Mouse (Mus musculus): ENCODE measurements around the gene 9230102O04Rik.

9230102O04Rik gene

DNA sequence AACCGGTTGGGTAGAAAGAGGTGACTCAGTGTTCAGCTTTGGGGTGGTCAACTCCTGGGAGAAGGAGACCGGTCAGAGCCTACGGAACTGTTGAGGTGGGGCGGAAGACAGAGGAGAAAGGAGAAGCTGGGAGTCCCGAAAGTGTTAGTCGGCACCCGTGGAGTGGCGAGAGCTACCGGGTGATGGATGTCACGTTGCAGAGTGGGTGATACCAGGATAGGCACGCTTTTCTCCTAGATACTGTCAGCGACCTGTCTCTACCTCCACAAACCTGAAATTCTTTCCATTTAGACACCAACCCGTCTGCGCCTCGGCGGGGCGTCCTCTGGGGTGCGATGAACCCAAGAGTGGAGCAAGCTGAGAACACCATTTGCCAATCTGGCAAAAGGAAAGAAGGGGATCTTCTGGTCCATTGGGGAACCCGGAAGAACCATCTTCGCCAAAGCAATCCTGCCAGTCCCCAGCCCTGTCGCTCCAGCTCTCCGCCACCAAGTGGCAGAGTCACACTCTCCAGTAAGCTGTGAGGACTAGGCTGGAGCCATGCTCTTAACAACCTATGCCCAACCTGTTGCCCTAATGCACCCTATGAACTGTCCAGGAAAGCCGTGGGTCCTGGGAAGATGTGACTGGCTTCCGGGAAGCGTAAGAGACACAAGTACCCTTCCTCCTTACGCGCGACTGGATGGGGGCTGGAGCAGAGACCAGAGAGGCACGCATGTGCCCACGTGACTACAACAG, at the start of gene 9230102O04Rik:
Gene 9230102O04Rik, minus strand, starts transcription at position 628 of the 738 bp plus-strand sequence.
- DNase-seq: peak; percentile 65

DNA sequence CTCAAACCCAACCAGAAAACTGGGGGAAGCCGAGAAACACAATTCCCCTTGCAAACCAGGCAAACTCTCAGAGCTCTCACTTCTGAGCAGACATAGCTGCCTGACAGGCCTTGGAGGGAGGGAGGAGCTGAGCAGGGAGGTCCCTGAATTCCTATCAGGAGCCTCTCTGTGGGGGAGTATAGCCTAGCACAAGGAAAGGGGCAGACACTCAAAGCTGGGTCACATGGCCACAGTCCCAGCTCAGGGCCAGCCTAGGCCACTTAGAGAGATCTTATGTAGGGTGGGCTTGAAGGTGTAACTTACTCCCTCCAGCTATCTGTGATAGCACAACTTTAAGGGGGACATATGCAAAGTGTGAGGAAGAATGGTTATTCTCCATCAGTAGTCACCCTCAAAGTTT, 46.6 kb upstream of the 9230102O04Rik start:
- peak; percentile 40 for DNase-seq

DNA sequence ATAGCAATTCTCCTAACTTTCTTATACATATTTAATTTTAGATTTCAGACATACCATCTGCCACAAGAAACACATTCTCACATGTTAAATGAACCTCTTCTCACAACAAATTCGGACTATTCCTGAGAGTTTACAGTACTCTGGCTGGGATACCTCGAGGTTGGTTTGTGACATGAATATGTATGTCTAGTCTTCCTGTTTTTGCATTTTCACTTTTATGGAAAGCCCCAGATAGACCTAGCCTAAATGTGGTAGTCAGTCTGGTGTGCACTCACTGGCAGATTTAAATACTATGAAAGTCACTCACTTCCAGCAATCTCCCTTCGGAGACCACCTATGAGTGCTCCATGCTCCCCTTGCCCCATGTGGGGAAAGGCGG, 37.6 kb upstream of the 9230102O04Rik start:
- no peak for DNase-seq

DNA sequence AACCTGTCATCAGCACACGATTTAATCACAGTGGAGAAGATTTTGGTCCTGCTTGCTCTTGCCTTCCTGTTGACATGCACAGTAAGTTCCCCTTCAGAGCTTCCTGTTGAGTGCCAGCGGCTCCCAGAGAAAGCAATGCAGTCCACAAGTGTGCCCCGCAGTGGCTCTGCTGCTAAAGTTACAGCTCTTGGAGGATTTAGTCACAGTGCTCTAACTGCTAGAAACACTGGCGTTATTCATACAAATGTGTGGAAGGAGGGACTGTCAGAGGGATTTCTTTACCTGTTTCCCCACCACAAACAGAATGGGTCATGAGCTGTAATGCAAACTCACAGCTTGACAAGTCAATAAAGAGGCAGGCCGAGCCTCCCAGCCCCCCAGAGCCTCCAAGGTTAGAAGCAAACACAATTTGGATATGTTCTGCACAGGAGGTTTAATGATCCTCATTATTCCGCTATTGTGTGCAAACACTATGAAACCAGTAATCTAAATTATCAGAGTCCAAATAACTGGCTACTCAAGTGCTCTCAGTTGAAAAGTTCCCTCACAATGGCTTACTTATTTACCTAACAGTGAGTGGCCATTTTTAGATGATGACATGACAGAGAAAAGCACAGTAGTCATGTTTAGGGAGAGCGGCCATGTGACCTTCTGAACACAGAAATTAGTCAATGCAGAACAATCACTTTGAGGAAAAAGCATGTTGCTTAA, 37.0 kb upstream of the 9230102O04Rik start:
- peak; percentile 19 for DNase-seq

- DNase-seq: no peak
These were observed 29.5 kb upstream of the 9230102O04Rik start for GRCm38 (mm10) chr2:9918691-9919471.

DNA sequence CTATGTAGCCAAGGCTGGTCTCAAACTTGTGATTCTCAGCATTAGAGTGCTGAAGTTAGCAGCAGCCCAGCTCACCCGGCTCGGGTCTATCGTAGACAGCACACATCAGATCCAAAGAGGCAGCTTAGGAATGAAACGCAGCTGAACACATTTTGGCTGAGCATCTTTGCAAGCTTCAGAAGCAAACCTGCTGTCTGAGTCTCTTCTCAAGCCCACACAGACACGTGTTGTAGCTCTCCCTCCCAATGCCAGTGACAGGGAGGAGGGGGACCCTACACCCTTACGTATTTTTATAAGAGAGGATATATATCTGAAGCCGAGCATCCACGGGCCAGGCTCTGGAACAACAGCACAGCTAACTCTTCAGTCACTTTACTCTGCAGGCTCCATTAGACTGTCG, 28.3 kb upstream of the 9230102O04Rik start:
- no peak for DNase-seq

DNA sequence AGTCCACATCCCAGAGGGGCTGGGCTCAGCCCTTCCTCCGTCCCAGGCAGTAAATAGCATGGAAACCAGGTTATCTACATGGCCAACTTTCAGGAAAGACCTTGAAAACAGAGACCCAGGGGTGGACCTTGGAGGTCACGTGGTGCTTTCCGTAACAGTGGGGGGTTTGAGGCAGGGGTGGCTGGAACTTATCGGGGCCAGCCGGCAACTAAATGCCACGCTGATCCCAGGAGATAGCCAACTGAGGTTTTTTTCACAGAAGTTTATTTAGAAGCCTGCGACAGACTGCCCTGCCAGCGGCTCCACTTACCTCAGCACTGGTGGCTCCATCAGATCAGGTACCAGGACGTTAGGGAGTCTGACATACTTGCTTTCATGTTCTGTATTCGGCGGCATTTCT, 16.7 kb upstream of the 9230102O04Rik start:
- peak; percentile 24 for DNase-seq

- DNase-seq: no peak
These were observed 14.7 kb upstream of the 9230102O04Rik start for GRCm38 (mm10) chr2:9903854-9904560.

DNA sequence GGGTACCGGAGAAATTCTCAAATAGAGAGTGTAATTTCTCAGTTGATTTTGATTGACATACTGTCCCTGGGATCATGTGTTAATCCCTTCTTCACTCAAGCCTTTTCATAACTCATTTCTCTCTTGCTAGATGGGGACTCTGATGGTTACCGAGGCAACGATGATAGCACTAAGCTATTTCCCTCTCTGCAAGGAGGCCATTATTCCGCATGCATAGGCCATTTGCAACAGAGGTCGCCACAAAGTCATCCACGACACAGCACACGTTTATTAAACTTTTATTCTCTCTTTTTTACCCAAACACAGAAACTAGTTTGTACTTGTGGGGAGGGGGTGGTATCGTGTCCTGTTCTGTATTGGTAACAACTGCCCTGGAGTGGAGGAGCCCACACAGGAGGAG, 8.5 kb upstream of the 9230102O04Rik start:
- DNase-seq: peak; percentile 47

DNA sequence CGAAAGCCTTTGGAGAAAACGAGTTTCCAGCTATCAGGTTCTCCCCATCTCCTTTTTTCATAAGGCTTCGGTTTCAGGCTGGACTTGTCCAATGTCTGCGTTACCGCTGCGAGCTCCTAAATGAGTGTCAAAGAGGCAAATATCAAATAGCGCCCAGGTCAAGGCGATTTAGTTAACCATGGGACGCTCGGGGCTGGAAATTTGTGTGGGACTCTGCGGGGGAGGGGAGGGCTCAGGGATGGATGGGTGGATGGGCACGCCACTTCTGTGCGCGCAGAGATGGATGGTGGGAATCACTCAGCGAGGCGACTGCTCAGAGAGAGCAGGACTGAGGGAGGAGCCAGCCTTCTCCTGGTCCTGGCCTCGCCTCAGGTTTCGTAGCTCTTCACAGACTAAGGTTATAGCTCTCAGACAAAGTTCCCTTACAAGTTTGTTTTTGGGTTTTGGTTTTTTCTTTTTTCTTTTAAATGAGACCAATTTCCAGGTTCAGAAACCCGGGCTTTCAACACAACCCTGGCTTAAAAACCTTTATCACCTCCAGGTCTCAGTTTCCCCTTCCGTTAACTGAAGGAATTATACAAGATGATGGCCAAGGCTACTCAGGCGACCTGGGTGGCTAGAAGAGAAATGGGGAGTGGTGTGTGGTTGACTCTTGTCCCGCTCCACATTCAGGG, 6.9 kb upstream of the 9230102O04Rik start:
- DNase-seq: peak; percentile 44

GRCm38 (mm10) chr2:9894836-9895593, 5.7 kb upstream of the 9230102O04Rik start:
- peak; percentile 43 for DNase-seq

DNA sequence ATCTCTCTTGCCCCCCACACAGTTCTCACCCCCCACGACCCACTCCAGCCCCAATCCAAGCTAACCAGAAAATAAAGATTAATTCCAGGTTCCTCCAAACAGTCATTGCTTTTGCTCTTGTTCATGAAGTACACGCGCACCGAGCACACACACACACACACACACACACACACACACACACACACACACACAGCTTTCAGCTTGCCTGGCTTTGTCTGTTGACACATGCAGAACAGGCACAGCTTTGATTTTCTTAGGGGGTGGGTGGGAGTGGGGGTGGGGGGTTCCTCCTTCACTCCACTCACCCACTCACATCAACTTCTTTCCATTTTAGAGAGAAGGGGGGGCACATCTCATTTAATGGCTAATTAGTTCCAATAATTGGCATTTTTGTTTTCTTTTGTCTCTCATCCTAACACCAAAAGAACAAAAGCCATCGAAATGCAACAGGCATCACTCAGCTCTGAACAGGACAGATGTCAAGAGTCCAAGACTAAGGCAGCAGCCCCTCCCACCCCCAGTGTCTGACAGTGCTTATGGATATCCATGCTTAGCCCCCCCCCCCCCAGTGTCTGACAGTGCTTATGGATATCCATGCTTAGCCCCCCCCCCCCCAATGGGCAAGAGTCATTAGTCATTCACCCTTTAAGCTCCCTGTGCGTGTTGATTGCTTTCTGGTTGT, 4.1 kb upstream of the 9230102O04Rik start:
- peak; percentile 30 for DNase-seq

GRCm38 (mm10) chr2:9892541-9892940, 3.2 kb upstream of the 9230102O04Rik start:
- peak; percentile 21 for DNase-seq

- peak; percentile 12 for DNase-seq
These were observed 1.6 kb upstream of the 9230102O04Rik start for GRCm38 (mm10) chr2:9890906-9891305.

DNA sequence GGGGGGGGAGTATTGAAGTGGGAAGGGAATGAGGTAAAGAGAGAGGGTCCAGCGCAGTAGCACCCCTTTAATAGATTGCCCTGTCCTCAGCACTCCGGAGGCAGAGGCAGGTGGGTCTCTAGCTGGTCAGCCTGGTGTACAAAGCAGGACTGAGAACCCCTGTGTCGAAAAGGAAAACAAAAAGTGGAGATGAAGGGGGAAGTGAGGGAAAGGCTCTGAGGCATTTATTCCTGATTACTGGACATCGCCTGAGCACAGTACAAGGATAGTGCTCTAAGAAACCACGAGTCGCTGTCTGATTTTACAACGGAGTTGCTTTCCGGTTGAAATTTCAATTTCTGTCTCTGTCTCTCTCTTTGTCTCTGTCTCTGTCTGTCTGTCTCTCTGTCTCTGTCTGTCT, 911 bp upstream of the 9230102O04Rik start:
- DNase-seq: no peak

GRCm38 (mm10) chr2:9889651-9890183, 377 bp upstream of the 9230102O04Rik start, which contains the start of gene Gata3:
TSS of gene Gata3 (minus strand) at chr2:9890034.
- peak; percentile 16 for DNase-seq

DNA sequence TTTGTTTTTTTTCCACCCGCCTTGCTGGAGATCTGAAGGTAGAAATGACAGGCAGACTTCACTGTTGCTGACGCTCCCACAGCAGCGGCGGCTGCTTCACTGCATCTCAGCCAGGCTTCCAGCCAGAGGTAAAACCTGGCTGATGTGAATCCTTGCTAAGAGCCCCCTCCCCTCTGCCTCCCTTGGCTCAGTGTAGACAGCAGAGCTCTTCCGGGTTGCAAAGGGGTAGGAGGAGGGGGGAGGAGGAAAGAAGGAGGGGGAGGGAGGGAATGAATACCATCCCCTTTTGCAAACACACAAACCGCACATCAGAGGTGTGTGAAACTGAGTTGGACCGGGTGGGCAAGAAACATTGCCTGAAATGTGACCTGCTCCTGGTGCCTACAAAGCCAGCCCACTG, 1.7 kb downstream of the 9230102O04Rik start:
- DNase-seq: peak; percentile 42

- peak; percentile 9 for DNase-seq
These were observed 2.3 kb downstream of the 9230102O04Rik start for GRCm38 (mm10) chr2:9886921-9887610.

DNA sequence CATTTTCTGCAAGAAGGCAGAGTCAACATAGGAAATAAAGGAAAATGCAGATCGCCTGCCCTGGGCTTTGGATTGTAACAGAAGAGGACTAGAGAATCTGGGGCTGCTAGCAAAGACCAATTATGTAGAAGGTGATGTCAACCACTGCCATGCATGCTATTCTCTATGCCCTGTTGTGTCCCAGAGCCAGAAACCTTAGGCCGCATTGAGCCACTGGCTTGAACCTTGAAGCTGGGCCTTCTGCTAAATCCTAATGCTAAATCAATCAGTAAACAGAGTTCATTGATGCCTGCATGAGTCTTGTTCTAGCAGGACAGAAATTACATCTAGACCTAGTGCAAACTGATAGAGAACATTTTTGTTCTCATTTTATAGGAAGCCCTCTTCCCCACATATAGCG, 3.3 kb downstream of the 9230102O04Rik start:
- DNase-seq: peak; percentile 16

All from embryo, embryonic 11 days (tissue).